Mouse (Mus musculus): ENCODE measurements around the gene Skida1.
"Not testable (repeated sequence)": the region's sequence is repeated elsewhere in the genome, so short reads cannot be mapped to it uniquely, and the experiment has no call there.

The Skida1 gene

DNA sequence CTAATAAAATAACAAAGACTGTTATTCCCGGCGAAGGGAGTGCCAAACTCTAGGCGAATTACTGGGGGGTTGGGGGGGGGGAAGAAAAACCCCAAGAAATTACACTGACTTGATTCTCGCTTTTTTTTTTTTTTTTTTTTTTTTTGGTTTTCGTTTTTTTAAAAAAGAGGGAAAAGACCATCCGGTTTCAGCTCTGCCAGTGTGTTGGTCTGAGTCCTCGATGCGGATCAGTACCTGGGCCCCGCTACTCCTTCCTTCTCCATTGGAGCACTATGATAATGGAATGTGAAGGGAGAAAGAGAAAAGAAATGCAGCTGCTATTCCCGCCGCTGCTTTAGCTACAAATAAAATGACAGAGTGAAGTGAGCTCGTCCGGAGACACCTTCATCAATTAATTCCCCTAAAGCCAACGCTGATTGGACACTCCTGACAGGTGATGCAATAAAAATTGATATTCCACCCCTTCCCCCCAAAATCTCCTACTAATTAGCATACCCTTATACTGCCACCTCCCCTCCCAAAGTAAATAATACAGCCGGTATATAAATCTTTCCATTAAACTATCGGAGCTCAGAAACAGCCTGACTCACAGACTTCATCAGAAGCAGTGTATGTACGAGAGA, at the start of gene Skida1:
Skida1 (minus strand) TSS at position 599 of the 623 bp plus-strand sequence.
- DNase-seq (ENCODE audit: low spot score), result no peak

DNA sequence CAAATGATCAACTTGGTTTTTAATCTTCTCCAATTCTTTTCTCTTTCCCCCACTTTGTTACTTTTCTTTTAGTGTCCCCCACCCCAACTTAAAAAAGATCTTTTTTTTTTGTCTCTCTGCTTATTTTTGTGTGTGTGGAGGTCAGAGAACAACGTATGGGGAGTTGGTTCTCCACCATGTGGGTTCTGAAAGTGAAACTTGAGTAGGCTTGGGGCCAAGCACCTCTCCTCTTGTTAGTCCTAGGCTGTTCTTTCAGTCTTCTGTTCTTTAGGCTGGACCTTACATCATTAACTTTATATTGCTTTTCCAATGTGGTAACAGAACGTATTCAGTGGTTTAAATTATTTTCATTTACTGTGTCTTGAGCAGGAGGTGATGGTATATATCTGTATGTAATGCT, 47.0 kb upstream of the Skida1 start:
- DNase-seq (ENCODE audit: low spot score), result no peak

DNA sequence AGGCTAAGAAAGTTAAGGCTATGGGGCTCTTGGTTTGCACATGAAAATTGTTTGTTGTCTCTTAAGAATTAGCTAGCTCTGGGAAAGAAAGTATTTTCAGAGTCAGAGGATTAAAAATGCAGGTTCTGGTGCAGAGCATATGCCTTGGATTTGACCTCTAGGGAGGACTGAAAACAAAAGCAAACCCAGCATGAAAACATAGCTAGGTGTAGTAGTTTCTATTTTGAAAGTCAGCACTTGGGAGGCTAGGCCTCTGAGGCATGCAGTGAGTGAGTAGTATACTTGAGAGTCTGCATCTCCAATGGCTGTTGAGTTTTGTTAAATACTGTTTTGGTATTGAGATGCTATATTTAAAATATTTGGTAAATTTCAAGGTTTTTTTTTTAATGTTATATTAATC, 45.5 kb upstream of the Skida1 start:
- no peak for DNase-seq (ENCODE audit: low spot score)

DNA sequence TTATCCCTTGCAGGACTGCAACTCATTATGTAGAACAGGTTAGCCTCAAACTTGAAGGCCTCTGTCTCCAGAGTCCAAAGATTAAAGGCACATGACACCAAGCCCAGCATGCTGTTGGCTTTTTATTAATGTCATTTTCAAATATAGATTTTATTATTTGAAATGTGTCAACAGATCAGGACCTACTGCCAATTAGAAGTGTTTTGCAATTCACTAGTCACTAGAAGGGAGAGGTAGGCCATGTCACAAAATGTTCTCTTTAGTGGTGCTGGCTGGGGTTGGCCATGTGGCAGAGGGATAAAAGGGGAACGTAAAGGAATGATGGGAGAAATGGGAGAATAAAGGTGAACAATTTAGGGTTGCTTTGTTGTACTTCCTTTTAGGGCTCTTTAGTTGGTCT, 45.0 kb upstream of the Skida1 start:
- DNase-seq (ENCODE audit: low spot score), result no peak

DNA sequence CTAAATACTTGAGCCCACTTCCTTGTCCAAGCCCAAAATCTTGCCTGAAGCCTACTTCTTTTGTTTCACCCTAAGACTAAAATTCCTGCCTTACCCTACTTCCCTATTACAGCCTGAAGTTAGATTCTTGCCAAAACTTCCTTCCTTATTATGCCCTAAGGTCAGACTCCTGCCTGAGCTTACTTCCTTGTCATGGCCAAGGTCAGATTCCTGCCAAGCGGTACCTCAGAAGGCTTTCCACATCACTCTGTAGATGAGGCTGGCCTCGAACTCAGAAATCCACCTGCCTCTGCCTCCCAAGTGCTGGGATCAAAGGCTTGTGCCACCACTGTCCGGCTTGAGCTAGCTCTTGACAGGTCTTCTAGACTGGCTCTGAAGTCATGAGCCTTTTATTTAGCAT, 38.8 kb upstream of the Skida1 start:
- not testable (repeated sequence) for DNase-seq (ENCODE audit: low spot score)

DNA sequence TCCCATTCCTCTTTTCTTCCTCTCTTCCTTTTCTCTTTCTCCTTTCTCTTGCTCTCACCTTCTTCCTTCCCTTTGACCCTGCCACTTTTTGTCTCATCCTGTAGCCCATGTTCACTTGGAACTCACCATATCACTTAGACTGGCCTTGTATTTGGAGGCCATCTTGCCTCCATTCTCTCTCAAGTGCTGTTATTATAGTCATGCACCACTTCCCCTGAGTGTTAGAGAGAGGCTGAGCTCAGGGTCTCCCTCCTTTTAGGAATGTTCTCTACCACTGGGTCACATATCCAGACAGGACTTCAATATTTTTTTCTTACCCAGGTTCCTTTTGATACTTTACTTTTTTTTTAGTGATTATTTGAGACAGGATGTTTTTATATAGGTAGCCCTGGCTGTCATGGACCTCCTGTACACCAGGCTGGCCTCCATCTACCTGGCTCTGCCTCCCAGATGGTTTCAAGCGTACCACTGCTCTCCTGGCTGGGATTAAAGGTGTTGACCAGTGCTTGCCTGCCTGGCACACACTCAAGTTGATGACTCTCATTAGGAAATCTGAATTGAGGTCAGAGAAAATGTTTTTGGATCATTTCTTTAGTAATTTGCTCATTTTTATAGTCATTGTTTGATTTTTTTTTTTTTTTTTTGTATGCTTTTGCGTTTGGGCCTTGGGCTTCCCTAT, 31.5 kb upstream of the Skida1 start:
- DNase-seq (ENCODE audit: low spot score), result no peak

DNA sequence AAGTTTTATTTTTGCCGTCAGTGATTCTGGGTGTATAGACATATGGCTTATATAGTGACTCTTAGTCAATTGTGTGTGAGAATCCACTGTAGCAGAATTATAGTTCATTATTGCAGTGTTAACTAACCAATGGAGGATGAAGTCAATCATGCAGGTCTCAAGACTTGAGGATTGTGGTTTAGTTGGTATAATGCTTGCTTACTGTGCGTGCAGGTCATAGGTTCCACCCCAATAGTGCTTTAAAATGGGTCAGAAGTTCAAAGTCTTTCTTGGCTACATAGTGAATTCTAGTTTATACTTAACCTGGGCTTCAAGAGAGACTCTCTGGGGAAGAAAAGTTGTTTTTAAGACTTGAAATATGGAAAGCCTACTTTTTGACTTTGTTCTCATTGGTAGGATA, 23.1 kb upstream of the Skida1 start:
- DNase-seq (ENCODE audit: low spot score), result no peak

DNA sequence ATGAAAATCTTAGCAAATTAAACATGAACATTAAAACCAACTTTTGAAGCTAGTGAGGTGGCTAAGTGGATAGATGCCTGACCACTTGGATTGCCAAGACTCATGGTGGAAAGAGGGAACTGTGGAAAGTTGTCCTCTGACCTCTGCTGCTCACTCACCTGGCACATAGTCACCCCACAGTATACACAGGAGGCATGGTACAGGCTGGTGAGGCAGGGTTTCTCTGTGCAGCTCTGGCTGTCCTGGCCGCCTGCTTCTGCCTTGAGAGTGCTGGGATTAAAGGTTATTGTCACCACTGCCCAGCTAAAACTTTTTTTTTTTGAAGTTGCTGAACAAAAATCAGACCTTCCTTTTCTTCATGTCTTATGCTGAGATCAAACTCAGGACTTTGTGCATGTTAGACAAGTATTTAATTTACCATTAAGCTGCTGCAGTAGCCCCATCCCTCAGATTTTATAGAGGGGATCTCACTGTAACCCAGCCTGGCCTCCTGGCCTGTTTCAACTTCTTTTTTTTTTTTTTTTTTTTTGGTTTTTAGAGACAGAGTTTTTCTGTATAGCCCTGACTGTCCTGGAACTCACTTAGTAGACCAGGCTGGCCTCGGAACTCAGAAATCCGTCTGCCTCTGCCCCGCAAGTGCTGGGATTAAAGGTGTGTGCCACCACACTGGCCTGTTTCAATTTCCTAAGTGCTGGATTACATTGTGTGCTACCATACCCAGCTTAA, 19.4 kb upstream of the Skida1 start:
- no peak for DNase-seq (ENCODE audit: low spot score)

DNA sequence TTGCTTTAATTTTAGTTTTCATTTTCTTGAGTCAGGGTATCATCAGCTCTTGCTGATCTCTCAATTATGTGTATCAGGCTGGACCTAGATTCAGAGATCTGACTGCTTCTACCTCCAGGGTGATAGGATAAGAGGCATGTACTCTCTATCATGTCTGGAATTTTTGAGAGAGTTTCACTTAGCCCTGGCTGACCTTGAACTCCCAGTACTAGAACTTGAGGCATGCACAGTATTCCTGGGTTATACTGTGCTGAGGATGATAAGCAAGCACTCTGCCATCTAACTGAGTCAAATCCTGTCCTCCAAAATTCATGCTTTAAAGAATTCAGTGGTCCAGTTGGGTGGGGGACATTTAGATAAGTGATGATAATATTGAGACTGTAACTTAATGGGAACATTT, 17.6 kb upstream of the Skida1 start:
- no peak for DNase-seq (ENCODE audit: low spot score)

DNA sequence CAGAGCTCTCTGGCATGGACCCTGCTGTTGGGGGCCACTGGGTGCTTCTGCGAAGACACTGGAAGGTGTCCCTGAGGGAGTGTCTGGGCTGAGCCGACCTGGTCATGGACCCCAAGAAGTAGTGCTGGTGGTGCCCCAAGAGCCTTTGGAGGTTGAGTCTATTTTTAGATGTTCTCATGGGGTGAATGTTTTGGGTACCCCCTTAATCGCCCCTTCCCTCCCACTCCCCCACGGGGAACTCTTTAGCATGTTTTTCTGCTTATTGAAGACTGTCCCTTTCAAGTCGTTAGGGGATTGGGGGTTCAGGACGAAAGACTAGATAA, 16.8 kb upstream of the Skida1 start:
- no peak for DNase-seq (ENCODE audit: low spot score)

DNA sequence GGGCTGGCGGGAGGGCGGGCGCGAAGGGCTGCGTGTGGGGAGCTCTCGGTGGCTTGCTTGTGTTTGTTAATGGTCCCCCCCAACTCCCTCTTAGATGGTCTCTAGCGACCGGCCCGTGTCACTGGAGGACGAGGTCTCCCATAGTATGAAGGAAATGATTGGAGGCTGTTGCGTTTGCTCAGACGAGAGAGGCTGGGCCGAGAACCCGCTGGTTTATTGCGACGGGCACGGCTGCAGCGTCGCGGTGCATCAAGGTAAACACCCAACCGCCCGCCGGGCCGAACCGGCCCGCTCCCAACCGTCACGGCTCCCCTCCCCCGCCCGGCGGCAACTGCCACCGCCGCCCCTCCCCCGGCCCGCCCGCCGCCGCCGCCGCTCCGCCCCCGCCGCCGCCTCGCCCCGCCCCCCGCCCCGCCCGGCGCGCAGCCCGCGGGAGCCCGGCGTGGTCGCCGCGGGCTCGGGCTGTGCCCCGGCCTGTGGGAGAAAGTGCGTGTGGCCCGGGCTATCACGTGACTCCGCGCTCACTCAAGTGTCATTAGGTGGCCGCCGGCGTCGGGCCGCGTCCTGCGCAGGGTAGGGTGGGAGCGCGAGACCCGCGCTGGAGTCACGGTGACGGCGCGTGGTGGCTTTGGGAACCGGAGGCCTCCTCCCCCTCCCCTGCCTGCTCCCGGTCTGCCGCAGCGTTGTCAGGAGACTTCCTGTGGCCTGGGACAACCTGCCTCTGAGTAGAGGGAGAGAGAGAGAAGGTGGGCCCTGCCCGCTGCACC, 16.3 kb upstream of the Skida1 start:
- peak; percentile 57 for DNase-seq (ENCODE audit: low spot score)

DNA sequence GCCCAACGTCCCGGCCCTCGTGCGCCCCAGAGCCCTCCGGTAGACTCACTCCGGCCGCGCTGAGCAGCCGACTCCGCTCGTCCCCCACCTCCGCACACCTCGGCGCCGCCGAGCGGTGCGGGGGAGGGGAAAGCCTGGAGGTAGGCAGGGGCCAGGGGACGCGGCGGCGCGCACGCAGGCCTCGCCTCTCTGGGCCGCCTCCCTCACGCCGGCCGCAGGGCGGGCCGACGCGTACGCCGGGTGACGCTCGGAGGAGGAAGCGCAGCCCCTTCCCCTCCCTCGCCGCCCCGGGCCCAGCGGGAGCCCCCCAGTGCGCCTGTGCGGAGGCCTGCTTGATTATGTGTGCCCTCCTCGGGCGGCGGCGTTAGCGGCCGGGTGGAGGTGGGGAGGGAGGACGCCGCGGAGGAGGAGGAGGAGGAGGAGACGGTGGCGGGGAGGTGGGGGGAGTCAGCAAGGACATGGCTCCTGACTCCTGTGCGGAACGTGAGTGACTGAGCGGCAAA, 15.6 kb upstream of the Skida1 start:
- DNase-seq (ENCODE audit: low spot score), result peak; percentile 92

DNA sequence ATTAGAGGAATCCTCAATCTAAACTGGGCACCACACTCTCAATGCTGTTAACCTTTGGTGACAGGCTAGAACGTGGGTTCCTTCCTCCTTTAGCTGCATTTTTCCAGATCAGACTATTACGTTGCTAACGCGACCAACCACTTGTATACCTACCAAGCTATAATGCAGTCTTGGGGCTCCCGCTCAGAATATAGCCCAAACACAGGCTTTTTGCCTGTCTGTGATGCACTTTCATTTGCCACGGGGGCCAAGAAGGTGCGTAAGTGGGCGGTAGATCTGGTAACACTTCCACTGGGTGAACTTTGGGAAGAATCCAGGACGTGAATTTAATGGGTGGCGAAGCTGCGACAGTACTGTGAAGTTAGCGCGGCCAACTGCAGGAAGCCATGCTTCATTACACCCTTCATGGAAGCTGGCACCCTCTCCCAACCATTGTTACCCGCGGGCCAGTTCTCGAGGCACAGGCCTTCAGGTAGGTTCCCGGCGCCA, 15.0 kb upstream of the Skida1 start:
- peak; percentile 66 for DNase-seq (ENCODE audit: low spot score)

DNA sequence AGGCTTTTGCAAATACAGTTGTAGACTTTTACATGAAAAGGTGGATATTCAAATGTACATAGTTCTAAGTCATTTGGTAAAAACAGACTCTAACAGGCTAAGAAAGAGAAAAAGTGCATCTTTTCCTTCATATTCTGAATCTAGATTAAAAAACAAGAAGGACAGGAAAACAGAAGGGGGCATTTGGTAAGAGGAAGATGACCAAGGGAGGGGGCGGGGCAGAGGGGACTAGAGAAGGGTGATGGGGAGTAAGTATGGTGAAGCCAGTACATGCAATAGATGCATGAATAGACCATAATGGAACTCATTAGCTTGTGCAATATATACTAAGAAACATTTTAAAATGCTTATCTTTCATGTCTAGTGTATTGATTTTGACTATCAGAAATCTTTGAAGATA, 11.5 kb upstream of the Skida1 start:
- no peak for DNase-seq (ENCODE audit: low spot score)

DNA sequence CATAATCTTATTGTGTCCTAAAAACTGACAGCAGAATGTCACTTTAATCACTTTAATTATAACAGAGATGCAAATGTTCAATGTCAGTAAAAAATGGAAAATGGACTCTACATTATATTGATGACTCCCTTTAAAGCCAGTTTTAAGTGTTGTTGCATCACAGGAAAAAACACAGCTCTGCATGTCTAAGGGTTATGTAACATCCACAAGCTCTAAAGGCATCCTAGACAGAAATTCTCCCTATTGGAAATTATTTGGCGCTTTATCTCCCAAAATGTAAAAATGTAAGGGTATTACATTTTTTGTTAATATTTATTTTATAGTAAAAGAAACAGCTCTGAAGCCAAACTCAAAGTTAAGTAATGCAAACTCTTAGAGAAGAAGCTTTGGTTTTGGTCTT, 11.0 kb upstream of the Skida1 start:
- DNase-seq (ENCODE audit: low spot score), result no peak

DNA sequence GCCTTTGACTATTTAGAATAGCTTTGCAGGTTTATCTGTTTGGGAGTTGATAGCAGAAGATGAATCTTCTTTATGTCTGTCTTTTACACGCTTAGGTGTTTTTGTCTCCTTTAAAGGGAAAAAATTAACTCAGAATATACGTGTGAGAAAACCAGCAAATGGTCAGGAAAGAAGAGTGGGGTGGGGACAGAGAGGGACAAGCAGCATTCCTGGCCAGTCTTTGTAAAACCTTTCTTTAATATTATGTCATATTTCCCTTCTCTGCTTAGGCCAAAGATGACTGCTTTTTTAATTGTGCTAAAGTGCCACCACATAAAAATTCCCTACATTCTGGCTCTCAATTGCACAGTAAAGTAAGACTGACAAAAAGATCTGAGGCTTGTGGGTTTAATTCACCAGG, 10.2 kb upstream of the Skida1 start:
- DNase-seq (ENCODE audit: low spot score), result no peak

DNA sequence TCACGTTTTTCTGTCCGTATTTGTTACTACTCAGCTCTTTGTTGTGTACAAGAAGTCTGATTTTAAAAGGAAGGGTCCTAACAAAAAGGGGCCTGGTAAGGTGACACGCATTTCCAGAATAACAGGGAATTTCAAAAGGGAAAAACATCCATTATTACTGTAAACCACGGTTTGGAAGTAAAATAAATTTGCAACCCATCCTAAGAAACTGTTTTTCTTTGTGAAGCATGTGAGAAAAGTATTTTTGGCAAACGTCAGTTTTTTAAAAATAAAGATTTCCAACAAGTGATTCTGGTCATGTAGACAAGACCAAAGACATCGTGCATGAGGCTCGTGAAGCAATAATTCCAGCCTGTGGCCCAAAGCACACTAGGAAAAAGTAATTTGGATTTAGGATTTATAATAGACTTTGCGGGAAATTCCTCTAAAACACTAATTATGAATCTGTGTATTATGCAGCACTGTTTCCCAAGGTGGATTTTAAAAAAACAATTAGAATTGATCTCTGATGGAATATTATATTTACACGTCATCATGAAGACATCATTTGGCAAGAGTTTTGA, 9.4 kb upstream of the Skida1 start:
- DNase-seq (ENCODE audit: low spot score), result no peak

DNA sequence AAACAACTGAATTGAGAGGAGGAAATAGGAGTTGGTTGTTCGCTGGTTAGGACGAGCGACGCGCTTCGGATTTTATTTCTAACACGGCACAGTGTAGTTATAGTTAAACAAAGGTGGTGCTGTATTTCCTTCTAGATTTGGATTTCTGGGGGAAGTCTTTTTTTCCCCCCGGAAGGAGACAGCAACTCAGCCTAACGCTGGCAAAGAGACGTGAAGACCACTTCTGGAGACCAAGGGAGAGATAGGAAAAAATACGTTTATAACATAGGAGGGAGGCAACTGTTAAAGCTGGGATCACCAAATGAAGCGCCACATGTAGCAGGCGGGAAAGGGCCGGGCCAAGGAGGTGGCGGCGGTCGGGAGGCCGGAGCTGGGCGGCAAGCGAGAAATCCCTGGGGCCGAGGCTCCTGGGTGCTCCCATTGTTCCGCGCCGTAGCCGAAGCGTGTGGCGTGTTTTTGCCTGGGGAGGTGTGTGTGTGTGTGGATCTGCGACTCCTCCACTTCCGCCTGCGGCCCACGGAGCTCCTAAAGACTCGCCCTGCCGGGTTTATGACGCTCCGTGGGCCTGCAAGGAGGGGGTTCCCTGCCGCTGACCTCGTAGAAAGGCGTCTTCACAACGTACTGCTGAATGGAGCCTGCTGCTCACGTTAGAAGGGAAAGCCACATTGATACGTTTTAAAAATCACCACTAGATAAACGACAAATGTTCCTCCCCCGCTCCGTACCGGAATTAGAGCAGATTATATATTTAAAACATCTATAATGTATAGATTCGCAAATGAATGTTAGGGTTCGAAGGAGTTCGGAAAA, 8.7 kb upstream of the Skida1 start:
- DNase-seq (ENCODE audit: low spot score), result peak; percentile 67

DNA sequence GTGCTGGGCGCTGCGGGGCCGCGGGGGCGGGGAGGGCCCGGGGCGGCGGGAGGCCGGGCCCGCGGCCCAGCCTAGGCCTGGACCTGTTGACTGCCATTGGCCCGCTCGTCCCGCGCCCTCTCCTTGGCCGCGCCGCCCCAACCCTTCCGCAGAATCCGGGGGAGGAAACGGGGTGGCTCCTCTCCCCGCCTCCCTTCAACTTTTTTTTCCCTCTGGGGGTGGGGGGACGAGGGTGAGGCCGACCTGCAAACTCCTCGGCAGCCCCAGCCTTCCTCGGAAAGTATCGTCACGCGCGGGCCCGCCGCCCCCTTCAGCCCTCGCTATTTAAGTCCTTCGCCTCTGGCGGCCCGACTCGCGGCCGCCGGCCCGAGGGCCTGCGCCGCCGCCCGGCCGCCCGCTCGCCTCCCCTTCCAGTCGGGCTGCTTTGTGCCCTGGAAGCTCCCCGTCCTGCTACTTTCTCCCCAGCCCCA, 8.0 kb upstream of the Skida1 start:
- peak; percentile 98 for DNase-seq (ENCODE audit: low spot score)

DNA sequence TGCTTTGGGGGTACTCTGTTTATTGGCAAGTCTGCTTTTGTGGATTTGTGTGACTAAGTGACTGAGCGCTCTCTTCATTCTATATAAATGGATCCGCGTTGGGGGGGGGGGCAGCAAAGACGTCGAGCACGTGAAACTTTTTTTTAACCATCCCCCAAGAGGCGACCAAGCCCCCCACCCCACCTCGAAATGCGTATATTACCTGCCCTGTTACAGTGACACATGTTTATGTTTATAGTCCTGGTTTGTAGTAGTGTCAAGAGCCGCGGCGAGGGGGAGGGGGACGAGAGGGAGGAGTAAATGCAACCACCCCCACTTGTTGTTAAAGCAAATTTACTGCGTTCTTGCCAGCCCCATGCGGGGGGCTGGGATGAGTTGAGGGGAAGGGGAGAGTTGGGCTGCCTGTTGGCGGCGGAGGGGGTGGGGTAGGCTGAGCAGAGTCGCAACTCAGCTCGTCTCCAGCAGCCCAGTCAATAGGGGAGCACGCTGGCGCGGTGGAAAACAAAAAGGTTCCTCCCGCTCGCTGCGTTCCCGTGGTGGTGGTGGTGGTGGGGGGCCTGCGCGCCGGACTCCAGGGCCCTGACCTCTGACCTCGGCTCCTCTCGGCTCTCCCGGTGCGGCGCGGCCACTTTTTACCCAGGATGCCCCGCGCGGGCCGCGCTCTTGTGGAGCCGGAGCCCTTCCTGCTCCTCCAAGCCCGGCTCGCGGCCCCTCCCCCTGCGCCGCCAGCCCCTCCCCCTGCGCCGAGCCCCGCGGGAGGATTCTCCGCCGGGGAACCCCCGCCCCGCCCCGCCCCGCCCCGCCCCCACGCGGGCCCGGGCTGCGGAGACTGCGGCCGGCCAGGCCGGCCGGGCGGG, 7.3 kb upstream of the Skida1 start:
- peak; percentile 95 for DNase-seq (ENCODE audit: low spot score)
